Mouse (Mus musculus) heart, postnatal 10 days (tissue): ENCODE data around the gene Cenpt. TPM values are rescaled to one million over a fixed set of nuclear protein-coding genes. Genes with fewer than 3 reads are reported as not detected.
"Not testable (repeated sequence)": the region's sequence is repeated elsewhere in the genome, so short reads cannot be mapped to it uniquely, and the experiment has no call there.

Source experiments
- DNase-seq, 2 experiments: peaks; one replicate each; pipeline ENCODE4 v3.0.0; 2021
- intact Hi-C: fragments of 180-260 bp; cut with DNase I; formaldehyde crosslinking; loops from one replicate; pipeline ENCODE4 v1.15.1; 2025
- total RNA-seq, 2 experiments: library from RNA; stranded (reverse); gene quantifications; 2 replicates each; pipeline ENCODE4 v1.2.3; 2021

Gene Cenpt
- total RNA-seq, 2 experiments from 2014 or later: 8.4 to 8.5 TPM

DNA sequence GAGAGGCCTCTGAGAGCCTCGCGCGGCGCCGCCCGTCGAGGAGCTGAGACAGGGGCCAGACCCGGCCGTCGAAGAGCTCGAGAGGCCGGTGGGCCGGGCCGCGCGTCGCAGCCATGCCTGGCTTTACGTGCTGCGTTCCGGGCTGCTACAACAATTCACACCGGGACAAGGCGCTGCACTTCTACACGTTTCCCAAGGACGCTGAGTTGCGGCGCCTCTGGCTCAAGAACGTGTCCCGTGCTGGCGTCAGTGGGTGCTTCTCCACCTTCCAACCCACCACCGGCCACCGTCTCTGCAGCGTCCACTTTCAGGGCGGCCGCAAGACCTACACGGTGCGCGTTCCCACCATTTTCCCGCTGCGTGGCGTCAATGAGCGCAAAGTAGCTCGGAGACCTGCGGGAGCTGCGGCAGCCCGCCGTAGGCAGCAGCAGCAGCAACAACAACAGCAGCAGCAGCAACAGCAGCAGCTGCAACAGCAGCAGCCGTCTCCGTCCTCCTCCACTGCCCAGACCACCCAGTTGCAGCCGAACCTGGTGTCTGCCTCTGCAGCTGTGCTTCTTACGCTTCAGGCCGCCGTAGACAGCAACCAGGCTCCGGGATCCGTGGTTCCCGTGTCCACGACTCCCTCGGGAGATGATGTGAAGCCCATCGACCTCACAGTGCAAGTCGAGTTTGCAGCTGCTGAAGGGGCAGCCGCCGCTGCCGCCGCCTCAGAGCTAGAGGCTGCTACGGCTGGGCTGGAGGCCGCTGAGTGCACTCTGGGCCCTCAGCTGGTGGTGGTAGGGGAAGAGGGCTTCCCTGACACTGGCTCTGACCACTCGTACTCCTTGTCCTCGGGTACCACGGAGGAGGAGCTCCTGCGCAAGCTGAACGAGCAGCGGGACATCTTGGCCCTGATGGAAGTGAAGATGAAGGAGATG lies 2.4 kb upstream of the Cenpt start:
- DNase-seq: peak in 1 of 2 experiments; percentile 71
- intact Hi-C loops: no loop called here

DNA sequence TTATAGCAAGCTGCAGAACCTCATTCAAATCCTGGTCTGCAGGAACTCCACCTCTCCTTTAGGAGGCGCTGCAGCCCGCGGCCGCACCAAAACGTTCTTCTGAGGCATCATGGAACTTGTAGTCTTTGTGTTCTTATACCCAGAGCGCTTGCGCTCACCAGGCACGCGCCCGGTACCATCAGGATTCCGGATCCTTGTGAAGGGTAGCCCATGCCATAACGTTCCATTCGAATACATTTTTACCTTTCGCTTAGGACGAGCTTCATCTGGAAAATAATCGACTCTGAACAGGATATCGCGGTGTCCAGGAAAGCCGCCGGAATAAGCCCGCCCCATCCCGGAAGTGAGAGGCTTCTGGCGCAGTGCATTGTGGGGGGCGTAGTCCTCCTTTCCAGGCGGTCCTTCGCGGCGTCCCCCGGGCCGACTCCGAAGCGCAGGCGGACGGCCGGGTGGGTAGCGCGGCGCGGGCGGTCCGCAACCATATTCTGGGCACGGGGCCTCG lies 1.7 kb upstream of the Cenpt start, which contains the start of gene Thap11:
Thap11 (plus strand) TSS at position 418 of the 502 bp plus-strand sequence.
- intact Hi-C loops: loop anchor here (5.0 kb wide), 1 partner anchor 147 kb away; the partner anchor contains the start of genes 4933405L10Rik and Enkd1
- DNase-seq: peak; percentile 95 to 97

DNA sequence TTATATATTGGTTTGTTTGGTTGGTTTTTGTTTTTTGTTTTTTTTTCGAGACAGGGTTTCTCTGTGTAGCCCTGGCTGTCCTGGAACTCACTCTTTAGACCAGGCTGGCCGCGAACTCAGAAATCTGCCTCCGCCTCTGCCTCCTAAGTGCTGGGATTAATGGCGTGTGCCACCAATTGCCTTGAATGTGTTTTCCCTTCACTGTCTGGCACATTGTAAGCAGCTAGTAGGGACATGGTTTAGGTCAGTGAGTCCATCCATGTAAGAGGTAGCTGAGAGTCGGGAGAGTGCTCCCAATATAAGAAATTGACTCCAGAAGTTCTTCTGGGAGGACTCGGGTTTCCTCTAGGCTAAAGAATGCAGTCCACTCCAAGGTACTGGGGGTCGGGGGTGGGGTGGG lies 1.2 kb upstream of the Cenpt start:
- intact Hi-C loops: loop anchor here (5.0 kb wide), 1 partner anchor 147 kb away; the partner anchor contains the start of genes 4933405L10Rik and Enkd1

DNA sequence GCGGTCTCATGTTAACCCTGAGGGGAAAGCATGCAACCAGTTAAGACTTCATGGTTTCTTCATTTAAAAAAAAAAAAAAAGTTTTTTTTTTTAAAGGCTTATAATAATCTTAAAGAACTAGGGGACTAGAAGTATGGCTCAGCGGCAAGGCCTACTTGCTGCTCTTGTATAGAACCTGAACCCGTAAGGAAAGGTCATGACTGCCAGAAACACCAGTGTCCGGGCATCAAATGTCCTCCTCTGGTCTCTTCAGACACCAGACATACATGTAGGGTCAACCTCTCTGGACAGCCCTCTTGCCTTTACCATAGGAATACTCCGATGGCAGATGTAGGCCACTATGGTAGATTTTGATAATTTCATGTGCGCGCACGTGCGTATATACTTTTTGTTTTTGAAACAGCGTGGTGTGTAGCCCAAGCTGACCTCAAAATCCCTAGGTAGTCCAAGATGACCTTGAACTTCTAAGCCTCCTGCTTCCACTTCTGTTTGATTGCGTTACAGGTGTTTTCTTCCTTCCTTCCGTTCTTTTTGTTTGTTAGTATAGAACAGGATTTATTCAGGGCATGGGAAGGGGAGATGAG lies 840 bp downstream of the Cenpt start:
- peak in 1 of 2 experiments; percentile 14 for DNase-seq
- intact Hi-C loops: loop anchor here (5.0 kb wide), 1 partner anchor 145 kb away; the partner anchor contains the start of genes 4933405L10Rik and Enkd1

More for the DNA sequence above, 1.2 kb upstream of the Cenpt start:
- no peak for DNase-seq

DNA sequence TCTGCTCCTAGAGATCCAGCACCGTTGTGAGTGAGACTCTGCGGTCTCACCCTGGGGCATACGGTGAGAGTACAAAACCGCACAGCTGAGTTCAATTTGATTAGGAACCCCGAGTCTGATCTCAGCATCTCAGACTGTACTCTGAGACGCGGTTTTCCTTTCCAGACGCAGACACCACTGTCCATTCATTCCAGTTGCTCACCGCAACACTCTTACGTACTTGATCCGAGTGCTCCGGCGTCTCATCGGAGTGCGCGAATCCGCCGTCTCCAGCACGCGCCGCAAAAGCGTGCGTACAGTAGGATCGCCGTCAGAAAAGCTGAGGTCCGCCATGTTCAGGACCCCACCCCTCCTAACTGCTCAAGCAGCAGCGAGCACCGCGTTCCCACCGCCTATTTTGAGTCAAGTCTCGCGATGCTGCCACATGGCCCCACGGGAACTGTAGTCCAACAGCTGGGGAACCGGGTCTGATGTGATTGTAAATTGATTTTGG lies 1.4 kb downstream of the Cenpt start:
- DNase-seq: peak; percentile 93 to 94
- intact Hi-C loops: loop anchor here (5.0 kb wide), 1 partner anchor 144 kb away; the partner anchor contains the start of genes 4933405L10Rik and Enkd1

DNA sequence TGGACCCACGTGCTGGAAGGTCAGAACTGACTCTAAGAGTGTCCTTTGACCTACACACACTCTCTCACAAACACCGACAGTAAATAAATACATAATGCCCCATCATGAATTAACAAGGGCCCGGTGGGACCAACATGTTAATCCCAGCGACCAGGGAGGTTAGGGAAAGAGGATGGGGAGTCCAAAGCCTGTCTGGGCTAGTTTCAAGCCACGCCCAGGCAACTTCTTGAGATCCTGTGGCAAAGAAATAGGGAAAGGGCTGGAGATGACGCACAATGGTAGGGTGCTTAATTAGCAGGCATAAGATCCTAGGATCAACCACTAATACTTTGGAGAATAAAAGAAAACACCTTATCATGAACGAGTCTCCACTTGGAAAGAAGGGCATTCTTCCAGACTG lies 2.5 kb downstream of the Cenpt start:
- intact Hi-C loops: loop anchor here (5.0 kb wide), 1 partner anchor 143 kb away; the partner anchor contains the start of genes 4933405L10Rik and Enkd1

DNA sequence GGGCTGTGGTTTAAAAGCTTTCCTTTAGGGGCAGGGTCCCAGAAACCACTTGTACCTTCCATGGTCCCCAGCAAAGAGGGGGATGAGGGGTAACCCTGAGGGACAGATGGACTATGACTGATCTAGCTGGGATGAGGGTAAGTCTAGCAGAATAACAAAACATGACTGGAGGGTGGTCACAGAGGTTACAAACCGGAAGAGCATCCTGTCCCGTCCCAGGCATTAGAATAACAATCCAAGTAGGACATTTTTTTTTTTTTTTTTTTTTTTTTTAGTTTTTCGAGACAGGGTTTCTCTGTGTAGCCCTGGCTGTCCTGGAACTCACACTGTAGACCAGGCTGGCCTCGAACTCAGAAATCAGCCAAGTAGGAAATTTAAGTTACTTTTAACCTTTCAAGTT lies 3.1 kb downstream of the Cenpt start:
- intact Hi-C loops: loop anchor here (5.0 kb wide), 1 partner anchor 143 kb away; the partner anchor contains the start of genes 4933405L10Rik and Enkd1

More for the DNA sequence above, 2.5 kb downstream of the Cenpt start:
- DNase-seq: no peak

DNA sequence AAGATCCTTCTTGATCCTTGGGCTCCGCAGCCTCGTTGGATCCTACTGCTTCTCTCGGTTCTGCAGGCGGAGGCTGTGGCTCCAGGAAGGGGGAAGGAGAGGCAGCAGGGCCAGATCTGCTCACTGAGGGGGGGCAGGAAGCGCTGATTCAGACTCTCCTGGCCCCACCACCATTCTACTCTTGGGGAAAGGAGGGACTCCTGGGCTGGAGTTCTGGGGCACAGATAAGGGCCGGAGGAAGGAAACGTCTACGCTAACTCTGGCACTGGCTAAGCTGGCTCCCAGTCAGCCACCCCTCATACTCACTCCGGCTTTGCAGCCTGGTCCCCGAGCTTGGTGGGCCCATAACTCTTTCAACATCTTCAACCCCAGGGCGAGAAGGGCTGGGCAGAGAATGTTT lies 6.4 kb downstream of the Cenpt start:
- intact Hi-C loops: no loop called here
- no peak for DNase-seq

More for the DNA sequence above, 3.1 kb downstream of the Cenpt start:
- no peak for DNase-seq

DNA sequence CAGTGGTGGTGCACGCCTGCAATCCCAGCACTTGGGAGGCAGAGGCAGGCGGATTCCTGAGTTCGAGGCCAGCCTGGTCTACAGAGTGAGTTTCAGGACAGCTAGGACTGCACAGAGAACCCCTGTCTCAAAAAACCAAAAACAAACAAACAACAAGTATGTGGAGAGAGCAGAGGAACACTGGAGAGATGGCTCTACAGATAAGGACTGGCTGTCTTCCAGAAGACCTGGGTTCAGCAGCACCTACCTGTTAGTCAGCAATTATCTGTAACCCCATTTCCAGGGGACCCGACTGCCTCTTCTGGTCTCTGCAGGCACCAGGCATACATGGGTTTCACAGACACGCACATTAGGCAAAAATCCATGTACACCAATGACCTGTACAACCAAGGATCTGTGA lies 13.9 kb downstream of the Cenpt start:
- intact Hi-C loops: no loop called here

DNA sequence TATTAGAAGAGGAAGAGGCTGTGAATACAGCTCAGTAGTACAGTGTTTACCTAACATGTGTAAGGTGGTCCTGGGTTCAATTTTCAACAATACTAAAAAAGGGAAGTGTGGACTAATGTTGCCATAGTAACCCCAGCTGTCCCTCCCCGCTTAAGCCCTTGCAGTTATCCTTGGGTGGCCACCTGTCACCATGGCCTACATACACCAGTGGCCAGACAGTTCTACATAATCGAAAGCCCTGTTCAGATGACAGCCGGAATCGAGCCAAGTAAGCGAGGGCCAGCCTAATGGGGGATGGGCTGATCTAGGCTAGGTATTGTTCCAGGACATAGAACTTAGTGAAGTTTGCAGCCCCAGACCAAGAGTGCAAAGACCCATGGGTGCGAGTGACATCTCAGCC lies 16.1 kb downstream of the Cenpt start:
- intact Hi-C loops: no loop called here
- DNase-seq: no peak

More for the DNA sequence above, 13.9 kb downstream of the Cenpt start:
- no peak for DNase-seq

DNA sequence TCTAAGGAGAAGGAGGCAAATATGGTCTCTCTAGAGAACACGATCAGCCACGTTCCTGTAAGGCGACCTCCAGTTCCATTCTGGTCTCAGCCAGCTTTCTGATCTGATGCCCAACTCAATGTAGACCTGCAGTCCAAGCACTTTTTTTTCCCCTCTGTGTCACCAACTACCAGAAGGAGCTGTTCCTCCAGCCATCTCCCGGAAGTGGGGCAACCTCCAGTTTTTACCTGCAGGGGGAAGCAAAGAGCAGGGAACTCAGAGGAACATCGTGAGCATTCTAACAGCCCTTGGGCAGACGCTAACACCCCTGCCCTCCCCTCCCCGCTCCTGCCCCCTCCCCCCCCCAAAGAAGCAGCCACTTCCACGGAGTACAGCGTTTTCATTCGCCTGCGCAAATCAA lies 17.8 kb downstream of the Cenpt start:
- DNase-seq: peak; percentile 77 to 86
- intact Hi-C loops: loop anchor here (1.0 kb wide), 2 partner anchors 95 to 187 kb away; no protein-coding TSS in a partner anchor

DNA sequence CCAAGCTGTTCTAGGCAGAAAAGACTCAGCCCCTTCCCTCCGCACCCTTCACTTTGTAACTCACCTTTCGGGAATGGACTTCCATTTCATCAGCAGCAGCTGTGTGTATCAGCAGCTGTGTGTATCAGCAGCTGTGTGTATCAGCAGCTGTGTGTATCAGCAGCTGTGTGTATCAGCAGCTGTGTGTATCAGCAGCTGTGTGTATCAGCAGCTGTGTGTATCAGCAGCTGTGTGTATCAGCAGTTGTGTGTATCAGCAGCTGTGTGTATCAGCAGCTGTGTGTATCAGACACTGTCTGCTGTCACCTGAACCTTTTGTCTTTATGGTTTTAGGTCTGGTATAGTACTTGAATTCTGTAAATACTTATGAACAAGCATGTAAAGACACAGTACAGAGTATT lies 19.3 kb downstream of the Cenpt start:
- intact Hi-C loops, DNase-seq: not testable (repeated sequence)

DNA sequence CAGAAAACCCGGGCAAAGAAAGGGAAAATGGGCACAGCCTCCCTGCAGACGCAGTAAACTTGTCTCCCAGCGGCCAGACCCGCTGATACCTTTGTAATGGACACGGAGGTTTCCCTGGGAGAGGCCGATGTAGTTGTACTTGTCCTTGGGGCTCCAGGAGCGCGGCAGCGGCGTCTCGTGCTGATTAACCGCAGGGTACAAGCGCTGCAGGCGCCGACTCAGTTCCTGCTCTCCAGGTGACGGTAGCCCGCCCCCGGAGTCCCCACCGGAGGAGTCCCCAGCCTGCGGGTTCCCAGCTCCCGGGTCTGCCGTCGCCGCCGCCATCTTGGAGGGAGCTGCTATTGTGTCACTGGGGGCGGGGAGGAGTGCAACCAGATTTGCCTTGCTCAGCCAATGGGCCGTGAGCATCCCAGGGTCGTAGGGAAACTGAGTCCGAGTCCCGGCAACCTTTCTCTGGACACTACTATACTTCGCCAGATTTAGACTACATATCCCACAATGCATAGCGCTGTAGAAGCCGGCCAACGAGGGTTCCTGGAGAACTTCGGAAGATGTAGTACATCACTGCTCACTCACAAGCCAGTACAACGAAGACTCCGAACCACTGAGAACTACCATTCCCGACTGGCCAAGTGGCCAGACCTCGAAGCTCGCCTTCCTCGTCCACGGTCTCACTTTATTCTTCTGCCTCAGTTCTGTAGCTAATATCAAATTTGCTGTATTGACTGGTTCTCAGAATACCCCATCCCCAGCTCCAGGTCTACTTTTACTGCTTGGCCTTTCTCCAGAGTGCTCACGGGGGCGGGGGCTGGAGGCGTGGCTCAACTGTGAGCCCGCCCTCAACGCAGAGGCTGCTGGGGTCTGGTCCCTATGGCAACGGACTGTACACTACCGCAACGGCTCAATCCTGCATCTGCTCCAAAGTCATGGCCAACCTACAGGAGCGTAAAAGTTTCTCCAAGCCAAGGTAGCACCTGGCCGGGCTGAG lies 25.9 kb downstream of the Cenpt start, which contains the start of the genes Ranbp10 and Tsnaxip1:
Ranbp10 (minus strand) TSS at position 490 of the 988 bp plus-strand sequence.
Tsnaxip1 (plus strand) TSS at position 871 of the 988 bp plus-strand sequence.
- peak; percentile 98 to 99 for DNase-seq
- intact Hi-C loops: no loop called here

DNA sequence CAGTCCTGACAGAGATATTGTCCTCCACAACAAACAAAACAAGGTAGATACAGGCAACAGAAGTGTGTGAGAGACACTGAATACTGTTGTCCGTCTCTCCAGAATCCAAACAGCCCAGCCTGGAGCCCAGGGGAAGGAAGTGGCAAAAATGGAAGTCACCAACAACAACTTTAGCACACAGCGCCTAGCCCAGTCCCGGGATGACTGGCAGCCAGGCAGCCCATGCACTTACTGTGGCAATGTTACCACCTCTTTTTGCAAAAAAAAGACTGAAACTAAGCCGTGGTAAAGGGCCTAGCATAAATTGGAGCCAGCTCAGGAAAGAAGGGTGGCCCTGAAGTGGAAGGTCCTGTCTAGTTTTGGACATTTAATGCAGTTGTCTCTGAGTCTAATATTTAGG lies 26.7 kb downstream of the Cenpt start:
- no peak for DNase-seq
- intact Hi-C loops: no loop called here

DNA sequence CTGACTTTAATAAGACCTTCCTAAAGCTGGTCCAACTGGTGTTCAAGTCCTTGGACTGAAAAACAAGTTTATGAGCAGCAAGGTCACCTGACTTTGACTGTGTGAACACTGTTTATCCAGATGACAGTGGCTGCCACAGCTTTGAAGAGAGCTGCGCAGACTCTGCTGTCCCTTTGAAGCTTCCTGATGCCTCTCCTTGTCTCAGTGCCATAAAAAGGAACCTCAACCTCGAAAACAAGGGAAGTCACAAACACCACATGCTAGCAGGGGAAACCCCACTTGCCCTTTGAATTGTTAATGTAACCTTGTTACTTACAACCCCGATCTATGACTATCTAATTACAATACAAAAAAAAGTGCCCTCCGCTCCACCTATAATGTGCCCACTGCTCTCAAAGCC lies 27.6 kb downstream of the Cenpt start:
- intact Hi-C loops: no loop called here
- DNase-seq: no peak

DNA sequence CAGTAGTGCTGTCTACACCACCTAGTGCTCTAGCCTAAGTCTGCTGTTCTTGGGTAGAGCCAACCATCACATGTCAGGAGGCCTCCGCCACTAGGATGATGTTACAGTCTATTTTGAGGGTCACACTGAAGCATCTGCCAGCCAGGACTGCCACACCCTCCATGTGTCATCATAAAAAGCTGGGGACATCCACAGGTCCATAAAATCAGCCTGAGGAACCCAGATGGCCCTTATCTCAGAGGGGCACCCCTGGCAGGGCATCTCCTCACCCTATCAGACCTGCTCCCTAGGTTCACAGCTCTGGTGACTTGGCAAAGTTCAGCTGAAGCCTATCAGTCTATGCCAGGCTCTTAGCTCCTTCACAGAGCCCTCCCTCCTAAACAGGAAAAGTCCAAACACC lies 32.2 kb downstream of the Cenpt start:
- intact Hi-C loops: no loop called here
- DNase-seq: peak; percentile 49 to 61

DNA sequence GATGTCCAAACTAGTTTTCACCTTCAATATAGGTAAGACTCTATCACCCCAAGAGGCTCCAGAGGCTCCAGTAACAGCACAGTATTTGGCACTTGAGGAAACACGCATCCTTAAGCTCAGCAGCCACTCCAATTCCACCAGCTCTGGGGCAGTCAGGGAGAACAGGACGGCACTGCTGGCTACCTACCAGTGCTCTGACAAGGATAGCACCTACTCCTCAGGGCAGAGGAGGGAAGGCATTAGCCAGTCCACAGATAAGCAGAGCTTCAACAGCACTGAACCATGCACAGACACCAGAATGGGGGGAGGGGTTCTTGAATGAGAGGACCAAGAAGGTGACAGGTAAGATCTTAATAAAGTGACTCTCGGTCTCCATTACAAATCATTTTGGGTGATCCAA lies 33.4 kb downstream of the Cenpt start:
- DNase-seq: no peak
- intact Hi-C loops: no loop called here

DNA sequence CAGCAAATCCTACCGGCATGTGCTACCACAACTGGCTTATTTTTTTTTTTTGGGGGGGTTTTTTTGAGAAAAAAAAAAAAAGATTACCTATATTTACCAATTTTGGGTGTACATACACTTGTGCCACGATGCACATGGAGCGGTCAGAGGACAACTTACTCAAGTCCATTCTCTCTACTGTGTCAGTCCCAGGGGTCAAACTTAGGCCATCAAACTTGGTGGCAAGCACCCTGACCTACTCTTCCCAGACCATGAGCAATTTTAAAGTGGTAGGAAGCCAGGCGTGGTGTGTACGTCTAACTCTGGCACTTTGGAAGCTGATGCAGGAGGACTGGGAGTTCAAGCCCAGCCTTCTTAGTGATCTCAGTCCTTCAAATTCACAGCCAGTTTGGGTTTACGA lies 39.8 kb downstream of the Cenpt start:
- no peak for DNase-seq
- intact Hi-C loops: no loop called here

DNA sequence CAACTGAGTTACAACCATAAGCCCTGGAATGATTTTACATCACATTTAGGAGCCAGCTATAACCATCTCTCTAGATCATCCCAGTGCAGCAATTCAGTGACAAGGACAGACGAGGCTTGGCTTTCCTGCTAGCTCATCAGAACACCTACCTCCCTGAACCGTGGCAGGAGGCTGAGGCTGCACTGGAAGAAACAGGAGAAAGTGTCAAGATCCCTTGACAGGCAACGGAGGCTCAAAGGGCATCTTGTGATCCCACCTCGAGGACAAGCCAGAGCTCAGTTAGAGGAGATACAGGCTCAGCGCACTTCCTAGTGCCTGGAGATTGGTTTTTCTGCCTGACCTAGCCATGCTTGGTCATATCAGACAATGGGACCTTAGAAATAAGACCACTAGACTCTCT lies 40.6 kb downstream of the Cenpt start:
- DNase-seq: no peak
- intact Hi-C loops: no loop called here
